Mouse (Mus musculus): ENCODE results near the gene Spaca3.

Spaca3 gene

DNA sequence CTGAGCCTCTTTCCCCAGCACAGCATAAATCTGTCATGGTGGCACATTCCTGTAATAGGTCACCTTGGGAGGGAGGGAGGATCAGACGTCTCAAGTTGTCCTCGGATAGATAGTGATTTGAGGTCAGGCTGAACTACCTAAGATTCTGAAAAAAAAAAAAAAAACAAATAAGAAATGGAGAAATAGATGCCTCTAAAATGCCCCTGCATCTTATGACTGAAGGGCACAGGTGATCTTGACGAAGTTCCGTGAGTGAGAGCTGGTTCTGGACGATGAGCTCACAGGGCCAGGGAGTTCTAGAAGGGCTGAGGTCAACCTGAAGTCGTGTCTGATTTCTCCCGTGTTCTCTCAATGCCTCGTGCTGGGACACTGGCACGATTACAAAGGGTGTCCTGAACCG, at the start of gene Spaca3:
Gene Spaca3 (plus strand): TSS at position 301 of the 400 bp plus-strand sequence.
- no peak for DNase-seq (ENCODE audit: inconsistent ontology term)

DNA sequence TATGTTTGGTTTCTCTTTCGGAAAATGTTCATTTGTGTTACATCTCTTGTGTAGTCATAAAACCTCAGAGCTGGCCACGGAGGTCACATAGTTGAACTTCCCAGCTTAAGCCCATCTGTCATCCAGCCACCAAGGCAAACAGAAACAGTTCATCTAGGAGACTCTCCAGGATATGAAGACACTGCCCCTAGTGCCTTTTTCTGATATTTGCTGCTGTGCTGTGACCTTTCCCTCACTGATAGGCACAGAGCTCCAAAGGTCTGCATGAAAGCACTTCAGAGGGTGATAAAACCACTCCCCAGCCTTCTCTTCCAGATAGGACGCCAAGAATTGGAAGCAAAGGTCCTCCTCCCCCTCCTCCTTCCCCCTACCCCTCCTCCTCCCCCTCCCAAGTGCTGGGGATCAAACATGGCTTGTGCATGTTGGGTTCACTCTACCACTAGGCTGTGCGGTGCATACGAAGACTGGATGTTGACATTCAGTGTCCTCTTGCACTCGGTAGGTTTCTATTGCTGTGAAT, 49.6 kb upstream of the Spaca3 start:
- DNase-seq (ENCODE audit: inconsistent ontology term): peak; percentile 72

DNA sequence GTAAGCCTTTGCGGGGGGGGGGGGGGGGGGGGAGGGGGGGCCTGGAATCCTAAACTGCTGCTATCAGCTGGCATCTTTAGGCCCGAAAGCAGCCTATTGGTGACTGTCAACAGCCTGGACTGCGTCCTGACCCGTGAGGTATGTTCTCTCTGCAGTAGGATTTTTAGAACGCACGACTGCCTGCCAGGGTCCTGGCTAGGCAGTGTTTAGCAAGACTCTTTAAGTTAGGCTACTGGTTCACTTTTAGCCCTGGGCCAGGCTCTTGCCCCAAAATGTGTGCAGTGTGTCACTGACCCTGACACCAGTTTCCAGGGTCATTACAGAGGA, 48.5 kb upstream of the Spaca3 start:
- DNase-seq (ENCODE audit: inconsistent ontology term): no peak

DNA sequence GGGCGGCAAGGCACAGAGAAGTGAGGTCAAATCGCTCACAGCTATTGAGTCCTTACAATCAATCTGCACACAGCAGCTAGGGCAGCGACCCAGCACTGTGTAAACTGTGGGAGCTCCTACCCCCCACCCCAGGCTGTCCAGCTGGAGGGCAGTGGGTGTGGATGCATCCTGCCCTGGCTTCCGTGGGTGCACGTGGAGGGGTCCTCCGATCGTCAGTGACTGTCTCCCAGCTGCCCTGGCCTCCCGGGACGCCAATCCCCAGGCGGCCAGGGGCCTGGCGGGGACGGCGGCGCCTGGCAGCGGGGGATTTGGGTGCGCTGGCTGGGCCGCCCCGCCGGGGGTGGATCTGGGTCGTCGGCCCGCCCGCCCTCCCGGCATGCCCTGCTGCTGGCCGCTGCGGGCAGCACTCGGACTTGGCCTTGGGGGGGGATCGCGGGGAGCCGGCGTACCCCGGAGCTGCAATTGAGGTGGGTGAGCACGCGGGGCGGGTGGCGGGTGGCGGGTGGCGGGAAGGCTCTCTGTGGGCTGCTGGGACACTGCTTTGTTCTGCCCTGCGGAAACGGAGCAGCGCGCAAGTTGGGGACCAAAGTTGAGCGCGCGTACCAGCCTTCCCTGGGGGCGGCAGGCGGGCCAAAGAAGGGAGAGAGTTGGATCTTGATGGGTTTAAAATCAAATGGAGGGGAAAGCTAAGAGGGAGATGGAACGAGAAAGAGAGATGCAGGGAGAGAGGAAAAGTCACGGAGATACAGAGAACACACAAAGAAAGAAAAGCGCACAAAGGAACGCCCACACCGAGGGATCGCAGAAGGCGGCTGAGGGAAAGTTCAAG, 48.0 kb upstream of the Spaca3 start, which contains the start of gene Tmem98:
Gene Tmem98 (plus strand): TSS at position 183 of the 829 bp plus-strand sequence.
- DNase-seq (ENCODE audit: inconsistent ontology term): peak; percentile 66

DNA sequence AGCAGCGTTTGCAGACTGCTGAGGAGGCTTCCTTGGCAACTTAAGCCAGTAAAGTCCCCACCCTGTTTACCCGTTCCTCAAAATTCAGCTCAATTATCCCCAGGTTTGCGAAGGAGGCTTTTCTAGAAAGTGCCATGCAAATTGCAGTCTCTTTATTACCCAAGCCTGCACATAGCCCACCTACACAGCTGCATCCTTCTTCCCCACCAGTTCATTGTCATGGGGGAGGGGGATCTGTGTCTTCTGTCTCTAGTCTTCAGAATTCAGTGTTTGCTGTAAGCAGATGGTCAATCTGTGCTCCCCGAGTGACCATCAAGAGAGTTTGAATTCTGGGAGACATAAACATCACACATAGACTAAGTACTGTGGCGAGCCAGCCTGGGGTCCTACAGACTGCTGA, 47.0 kb upstream of the Spaca3 start:
- DNase-seq (ENCODE audit: inconsistent ontology term): no peak

DNA sequence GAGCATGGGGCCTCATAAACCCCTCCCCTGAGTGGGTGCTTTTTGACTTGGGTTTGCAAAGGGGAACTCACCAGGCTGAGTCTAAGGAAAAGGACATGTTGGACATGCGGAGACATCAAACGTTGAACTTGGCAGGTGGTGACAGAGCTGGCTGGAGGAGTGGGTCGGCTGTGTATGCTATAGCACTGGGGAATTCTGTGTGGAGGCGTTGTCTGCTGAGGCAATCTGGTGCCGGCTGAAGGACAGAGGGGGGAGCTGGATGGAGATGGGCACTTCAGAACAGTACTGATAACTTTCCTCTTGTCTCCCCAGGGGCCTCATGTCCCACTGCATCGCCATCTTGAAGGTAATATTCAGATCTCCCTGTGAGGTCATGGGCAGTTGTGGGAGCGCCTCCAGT, 42.8 kb upstream of the Spaca3 start:
- DNase-seq (ENCODE audit: inconsistent ontology term): no peak

DNA sequence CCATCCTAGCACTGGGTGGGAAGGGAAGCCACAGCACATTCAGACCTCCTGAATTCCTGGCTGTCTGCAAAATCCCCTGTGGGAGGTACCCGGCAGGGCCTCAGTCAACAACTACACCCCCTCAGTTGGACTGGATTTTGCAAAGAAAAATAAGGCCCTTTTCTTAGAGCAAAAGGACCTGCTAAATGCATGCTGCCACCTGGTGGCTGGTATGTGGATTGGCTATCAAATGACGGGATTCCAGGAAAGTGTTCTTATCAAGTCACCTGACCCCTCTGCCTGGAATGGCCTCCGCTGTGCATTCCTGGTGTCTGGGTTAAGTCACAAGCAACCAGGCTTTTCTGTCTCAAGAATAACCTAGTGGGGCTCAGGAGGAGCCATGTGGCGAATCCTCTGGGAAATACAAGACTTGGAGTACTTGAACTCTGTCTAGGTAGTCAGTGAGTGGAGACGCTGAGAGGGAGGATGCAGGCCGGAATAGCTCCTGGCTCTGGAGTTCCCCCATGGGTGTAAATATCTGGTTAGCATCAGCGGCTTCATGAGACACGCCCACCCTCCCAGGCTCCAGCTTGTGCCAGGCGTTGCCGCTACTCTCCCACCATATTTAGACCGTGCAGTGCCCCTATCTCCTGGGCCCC, 40.0 kb upstream of the Spaca3 start:
- peak; percentile 82 for DNase-seq (ENCODE audit: inconsistent ontology term)

DNA sequence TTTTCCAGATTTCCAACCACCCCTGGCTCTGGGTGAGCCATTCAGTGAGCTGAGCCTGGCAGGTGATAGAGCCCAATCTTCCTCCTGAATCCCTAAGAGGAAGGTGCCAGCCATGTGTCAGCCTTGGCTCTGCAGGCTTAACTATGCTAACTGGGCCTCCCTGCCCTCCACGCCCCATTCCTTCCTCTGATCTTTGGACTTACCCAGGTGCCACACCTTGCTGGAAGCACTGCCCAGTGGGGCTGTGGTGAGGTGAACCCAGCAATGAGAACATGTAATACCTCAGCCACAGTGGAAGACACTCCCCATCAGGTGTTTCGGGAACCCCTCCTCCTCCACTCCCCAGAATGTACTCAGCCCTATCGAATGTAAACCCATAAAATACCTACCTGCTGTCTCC, 38.1 kb upstream of the Spaca3 start:
- DNase-seq (ENCODE audit: inconsistent ontology term): no peak

DNA sequence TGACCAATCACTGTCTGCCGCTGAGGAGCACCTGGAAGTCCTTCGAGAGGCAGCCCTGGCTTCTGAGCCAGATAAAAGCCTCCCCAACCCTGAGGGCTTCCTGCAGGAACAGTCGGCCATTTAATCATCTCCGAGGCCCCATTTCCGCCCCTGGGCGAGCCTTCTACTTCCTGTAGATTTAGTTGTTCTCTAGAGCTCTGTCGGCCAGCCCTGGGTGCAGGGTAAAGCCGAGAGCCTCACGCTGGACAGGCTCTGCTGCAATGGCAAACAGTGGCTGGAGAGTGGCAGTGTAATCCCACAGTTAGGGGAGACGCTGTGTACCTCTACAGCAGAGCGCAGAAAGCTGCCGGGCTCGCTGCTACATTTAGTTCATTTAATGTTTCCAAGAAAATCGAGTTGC, 36.9 kb upstream of the Spaca3 start:
- DNase-seq (ENCODE audit: inconsistent ontology term): no peak

DNA sequence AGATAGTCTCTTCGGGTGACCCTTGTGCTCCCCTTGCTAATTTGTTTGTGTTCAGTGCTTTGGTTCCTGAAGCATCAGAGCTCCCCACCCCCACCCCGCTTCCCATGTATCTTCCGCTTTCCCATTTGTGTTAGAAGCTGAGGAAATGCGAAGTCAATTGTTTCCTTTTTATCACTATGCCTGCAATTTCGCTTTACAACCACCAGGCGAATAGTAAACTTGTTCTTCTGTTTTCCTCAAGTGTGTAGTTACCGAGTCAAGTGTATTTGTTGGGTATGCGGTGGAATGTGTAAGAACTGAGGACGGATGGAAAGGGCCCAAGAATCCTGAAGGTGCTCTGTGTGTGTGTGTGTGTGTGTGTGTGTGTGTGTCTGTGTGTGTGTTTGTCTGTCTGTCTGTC, 36.4 kb upstream of the Spaca3 start:
- DNase-seq (ENCODE audit: inconsistent ontology term): no peak

DNA sequence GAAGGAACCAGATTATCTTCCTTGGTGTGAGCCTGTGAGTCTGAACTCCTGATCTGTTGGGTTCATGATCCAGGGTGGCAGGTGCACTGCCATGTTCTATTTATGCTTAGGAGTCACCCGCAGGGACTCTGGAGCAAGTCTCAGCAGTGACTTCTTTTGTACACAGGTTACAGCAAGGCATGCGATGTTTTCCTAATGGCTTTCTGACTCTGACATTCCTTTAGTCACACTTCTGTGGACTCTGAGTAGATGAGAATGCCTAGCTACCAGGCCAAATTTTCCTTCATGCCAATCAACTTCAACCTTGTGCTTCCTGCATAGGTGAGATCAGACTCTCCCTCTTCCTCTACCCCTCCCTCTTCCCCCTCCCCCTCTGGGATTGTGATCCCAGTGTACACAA, 22.8 kb upstream of the Spaca3 start:
- DNase-seq (ENCODE audit: inconsistent ontology term): no peak

DNA sequence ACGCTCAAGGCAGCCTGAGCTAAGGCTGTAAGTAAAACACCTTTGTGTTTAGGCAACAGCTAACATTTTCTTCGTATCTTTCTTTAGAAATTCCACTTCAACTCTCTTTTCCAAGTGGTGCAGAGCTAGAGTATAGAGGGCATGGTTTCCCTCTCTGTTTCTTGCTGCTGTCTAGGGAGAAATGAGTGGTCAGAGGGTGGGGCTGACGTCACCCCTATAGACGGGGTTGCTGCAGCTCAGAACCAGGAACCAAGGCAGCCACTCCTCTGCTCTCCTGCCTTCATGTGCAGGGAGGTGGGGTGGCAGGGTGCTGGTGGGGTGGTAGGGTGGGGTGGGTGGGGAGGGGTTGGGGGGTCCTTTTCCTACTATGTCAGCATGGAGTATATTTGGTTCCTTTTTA, 22.3 kb upstream of the Spaca3 start:
- no peak for DNase-seq (ENCODE audit: inconsistent ontology term)

DNA sequence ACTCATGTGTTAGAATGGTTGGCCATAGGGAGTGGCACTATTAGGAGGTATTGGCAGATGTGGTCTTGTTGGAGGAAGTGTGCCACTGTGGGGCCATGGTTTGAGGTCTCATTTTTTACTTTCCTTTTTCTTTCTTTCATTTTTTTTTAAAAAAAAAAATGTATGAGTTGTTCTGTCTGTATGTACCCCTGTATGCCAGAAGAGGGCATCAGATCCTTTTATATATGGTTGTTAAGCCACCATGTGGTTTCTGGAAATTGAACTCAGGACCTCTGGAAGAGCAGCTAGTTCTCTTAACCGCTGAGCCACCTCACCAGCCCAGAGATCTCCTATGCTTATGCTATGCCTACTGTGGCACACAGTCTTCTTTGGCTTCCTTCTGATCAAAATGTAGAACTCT, 19.4 kb upstream of the Spaca3 start:
- no peak for DNase-seq (ENCODE audit: inconsistent ontology term)

DNA sequence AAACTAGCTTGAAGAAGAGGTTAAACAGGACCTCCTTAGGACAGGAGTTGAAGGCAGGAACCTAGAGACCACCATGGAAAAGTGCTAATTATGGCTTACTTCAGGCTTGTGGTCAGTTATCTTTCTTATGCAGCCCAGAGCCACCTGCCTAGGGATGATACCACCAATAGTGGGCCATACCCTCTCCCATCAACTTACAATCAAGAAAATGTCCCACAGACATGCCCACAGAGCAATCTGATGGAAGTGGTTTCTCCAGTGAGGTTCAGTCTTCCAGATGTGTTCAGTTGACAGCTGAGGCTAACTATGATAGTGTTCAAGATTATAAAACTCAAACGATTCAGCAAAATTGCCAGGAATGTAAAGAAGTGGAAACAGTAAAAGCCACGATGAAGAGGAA, 14.7 kb upstream of the Spaca3 start:
- DNase-seq (ENCODE audit: inconsistent ontology term): no peak

DNA sequence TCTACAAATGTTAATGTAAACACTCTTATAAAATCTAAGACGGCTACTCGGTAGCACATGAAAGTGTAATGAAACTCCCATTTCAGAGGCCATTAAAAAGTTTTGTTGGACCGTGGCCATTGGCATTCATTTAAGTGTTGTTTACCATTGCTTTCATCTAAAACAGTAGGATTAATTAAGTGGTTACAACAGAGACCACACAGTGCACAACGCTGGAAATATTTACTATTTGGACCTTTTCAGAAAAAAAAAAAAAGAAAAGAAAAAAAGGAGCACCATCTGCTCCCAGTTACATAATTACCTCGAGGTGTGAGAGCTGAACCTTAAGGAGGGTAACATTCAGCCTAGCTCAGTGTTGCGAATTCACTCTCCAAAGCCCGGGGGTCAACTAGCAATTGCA, 12.7 kb upstream of the Spaca3 start:
- no peak for DNase-seq (ENCODE audit: inconsistent ontology term)

DNA sequence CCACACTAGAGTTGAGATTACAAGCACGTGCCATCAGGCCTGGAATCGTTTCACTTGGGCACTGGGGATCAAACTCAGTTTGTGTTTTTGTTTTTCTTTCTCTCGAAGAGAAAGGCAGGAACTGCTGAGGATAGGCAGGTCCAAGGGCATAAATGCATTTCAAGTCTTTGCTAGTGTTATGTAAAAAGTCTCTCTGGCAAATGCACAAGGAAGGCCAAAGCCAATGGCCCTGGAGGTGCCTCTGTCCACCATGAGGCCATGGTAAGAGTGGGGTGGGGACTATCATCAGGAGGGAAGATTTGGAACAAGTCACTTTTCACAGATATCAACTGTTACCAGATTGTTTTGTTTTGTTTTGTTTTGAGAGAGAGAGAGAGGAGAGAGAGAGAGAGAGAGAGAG, 12.1 kb upstream of the Spaca3 start:
- no peak for DNase-seq (ENCODE audit: inconsistent ontology term)

DNA sequence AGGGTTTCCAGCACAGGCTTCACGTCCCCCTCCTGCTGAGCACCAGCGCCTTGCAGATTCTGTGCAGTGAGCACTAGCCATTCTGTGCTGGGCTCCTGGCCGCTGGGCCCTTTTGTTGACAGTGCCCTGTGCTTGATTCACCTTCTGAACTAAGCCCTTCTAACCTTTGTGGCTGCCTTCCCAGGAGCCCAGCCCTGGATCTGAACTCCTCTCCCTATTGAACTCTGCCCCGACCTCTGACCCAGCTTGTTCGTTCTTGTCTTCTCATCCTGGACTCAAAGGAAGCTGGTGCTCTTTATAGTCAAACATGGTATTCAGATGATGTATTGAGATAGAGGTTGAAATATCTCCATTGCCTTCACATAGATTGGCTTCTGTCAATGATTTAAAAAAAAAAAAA, 10.0 kb upstream of the Spaca3 start:
- DNase-seq (ENCODE audit: inconsistent ontology term): no peak

DNA sequence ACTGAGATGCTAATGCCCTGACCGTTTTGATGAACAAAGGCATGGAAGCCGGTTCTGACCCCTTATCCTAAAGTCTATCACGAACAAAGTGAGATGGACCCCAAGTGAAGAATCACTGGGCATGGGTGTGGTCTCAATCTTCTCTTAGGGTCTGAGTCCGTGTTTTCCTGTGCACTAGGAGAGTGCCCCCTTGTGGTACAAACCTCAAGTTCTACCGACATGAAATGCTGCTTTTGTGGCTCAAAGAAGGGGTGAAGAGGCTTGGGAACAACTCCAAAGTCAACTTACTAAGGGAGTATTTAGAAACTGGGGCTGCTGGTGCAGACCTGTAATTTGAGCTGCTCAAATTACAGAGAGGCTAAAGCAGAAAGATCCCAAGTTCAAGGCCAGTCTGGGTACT, 6.3 kb upstream of the Spaca3 start:
- DNase-seq (ENCODE audit: inconsistent ontology term): no peak

DNA sequence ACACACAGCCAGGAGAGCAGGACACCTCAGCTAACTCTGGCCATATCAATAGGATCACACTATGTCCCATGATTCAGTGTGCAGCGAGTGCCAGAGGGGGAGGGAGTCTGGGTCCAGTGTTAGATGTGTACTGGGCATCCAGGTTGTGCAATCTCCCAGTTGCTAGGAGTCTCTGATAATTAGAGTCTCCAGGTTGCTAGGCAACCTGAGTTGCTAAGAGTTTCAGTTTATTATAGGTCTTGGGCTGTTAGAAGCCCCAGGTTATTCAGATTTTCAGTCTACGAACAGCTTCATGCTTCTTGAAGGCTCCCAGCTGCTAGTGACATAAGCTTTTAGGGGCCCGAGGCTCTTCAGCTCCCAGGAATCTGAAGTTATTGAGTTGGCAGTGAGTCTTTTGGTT, 5.2 kb upstream of the Spaca3 start:
- DNase-seq (ENCODE audit: inconsistent ontology term): no peak

DNA sequence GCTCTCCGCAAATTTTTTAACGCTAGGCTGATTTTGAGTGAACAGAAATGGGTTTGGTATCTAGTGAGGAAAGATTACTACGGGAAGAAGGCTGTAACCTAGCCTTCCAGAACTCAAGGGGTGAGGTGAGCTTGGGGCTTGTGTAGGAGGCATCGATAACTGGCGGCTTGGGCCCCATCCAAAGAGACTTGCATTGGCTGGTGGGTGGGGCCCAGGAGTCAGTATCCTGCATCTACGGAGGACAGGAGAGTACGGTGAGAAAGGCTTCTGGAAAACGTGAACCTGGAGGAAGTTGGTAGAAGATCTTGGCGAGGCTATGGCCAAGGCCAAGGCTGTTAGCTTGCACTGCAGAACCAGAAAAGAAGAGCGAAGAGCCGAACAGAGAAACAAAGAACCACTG, 3.7 kb upstream of the Spaca3 start:
- no peak for DNase-seq (ENCODE audit: inconsistent ontology term)

DNA sequence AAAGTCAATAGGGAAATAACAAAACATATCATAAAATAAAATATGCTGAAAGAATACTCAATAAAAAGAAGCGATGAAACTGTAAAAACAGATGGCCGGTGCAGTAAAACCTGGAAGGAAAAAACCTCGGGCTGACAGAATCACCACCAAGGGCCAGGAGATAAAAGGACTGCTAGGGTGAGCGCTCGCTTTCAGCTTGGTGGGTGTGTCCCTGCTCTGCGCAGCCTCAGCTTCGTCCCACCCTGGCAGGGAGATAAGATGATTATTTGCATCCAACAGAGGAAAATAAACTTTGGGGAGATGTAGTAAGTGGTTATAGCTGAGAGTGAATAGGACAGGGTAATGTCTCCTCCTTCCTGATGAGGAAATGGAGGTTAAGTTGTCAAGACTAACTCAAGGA, 3.3 kb upstream of the Spaca3 start:
- no peak for DNase-seq (ENCODE audit: inconsistent ontology term)

DNA sequence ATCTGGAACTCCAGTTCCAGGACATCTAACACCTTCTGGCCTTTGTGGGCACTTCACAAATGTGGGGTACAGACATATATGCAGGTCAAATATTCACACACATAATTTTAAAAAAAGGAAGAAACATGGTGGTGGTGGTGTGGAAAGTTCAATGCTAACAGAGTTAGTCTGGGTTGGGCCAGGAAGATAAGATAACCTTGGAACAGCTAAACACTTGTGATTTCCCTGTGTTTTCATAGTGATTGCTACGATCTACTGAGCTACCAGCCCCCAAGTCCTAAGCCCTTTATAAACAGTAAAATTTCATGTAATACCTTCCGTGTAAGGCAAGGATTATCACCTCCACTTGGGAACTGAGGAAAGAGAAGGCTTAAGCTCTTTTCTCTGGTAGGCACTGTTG, 1.3 kb upstream of the Spaca3 start:
- DNase-seq (ENCODE audit: inconsistent ontology term): no peak

DNA sequence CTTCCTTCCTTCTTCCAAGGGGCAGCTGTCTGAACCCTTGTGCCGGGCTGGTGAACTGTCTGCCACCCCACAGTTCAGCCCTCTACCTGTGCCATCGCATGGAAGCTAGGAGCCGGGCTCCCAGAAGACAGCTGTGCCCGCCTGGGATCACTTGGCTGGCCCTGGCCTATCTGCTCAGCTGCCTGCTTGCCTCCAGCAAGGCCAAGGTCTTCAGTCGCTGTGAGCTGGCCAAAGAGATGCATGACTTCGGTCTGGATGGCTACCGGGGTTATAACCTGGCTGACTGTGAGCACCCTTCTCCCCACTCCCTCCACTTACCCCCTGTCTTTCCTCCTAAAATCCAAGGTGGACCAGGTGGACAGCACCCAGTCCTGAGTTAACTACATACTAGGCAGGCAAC, 4.8 kb downstream of the Spaca3 start:
- no peak for DNase-seq (ENCODE audit: inconsistent ontology term)
